Comparison of ENCODE assay signal across 22 mouse cellular contexts in genomic region chr13:49435745-49436144, GRCm38 (mm10). TPM values are rescaled to one million over a fixed set of nuclear protein-coding genes. Genes with fewer than 3 reads are reported as not detected.
DNase-seq lines count a peak whose midpoint lies in the region; ATAC-seq and TF ChIP-seq lines count a peak whose summit lies in the region.
"Had no signal": no experiment of that assay in that cellular context is flagged by ENCODE, and none has a peak within 500 bp of the region (broad histone marks: within the 10 kb centered on the region; RNA-seq: fewer than 3 reads in every experiment).

No protein-coding gene starts in this region.

- H3K36me3 ChIP-seq in heart, embryonic 16.5 days (ENCODE audit: control insufficient read depth, insufficient read depth): peaks cover 8% of the 10 kb centered on the region; the same call in 1 of the 2 replicates
- peaks cover 53% of the 10 kb centered on the region for H3K36me3 ChIP-seq in midbrain, embryonic 13.5 days

- no peak overlapping the region for H3K4me2 ChIP-seq in heart, embryonic 16.5 days (ENCODE audit: low read depth, low read length)
- H3K4me2 ChIP-seq in midbrain, embryonic 13.5 days (replicated peaks): no peak overlapping the region
- H3K4me2 ChIP-seq: embryonic facial prominence, embryonic 12.5 days; forebrain, embryonic 13.5 days; limb, embryonic 12.5 days; liver, embryonic 12.5 days; stomach, embryonic 15.5 days had no signal

- peak overlapping the region; percentile 21; the same call in 1 of the 2 replicates for H3K27ac ChIP-seq in cerebellum, adult 2 months (ENCODE audit: insufficient read depth, low read length)
- H3K27ac ChIP-seq in heart, embryonic 16.5 days (ENCODE audit: low read length): peak overlapping the region; percentile 17
- no peak overlapping the region for H3K27ac ChIP-seq in midbrain, embryonic 13.5 days
- H3K27ac ChIP-seq: embryonic facial prominence, embryonic 12.5 days; forebrain, embryonic 13.5 days; limb, embryonic 12.5 days; liver, embryonic 12.5 days; stomach, embryonic 15.5 days had no signal

- TF ChIP-seq POLR2A in cerebellum, adult 2 months (IDR thresholded peaks at IDR 0.05; ENCODE audit: borderline replicate concordance, insufficient read depth, low read length): no peak

- H3K4me3 ChIP-seq in cerebellum, adult 2 months (replicated peaks; ENCODE audit: insufficient read depth, low read depth, low read length): no peak overlapping the region
- no peak overlapping the region for H3K4me3 ChIP-seq in heart, embryonic 16.5 days (ENCODE audit: low read length)
- no peak overlapping the region for H3K4me3 ChIP-seq in midbrain, embryonic 13.5 days (replicated peaks)
- H3K4me3 ChIP-seq: embryonic facial prominence, embryonic 12.5 days; erythroblast, embryonic 14.5 days; forebrain, embryonic 13.5 days; limb, embryonic 12.5 days; liver, embryonic 12.5 days; stomach, embryonic 15.5 days had no signal

- no peaks in the 10 kb centered on the region for H3K27me3 ChIP-seq in cerebellum, adult 2 months (ENCODE audit: control insufficient read depth, insufficient read depth, low read length)
- no peaks in the 10 kb centered on the region for H3K27me3 ChIP-seq in heart, embryonic 16.5 days (ENCODE audit: control insufficient read depth, insufficient read depth, low read length)
- H3K27me3 ChIP-seq in midbrain, embryonic 13.5 days: no peaks in the 10 kb centered on the region
- H3K27me3 ChIP-seq: embryonic facial prominence, embryonic 12.5 days; forebrain, embryonic 13.5 days; limb, embryonic 12.5 days; liver, embryonic 12.5 days; stomach, embryonic 15.5 days had no signal

- no peaks in the 10 kb centered on the region for H3K4me1 ChIP-seq in cerebellum, adult 2 months (ENCODE audit: control insufficient read depth, insufficient read depth, low read length)
- H3K4me1 ChIP-seq in heart, embryonic 16.5 days (ENCODE audit: control insufficient read depth, insufficient read depth, low read length): peaks cover 11% of the 10 kb centered on the region
- no peaks in the 10 kb centered on the region for H3K4me1 ChIP-seq in midbrain, embryonic 13.5 days (replicated peaks)
- H3K4me1 ChIP-seq: embryonic facial prominence, embryonic 12.5 days; forebrain, embryonic 13.5 days; limb, embryonic 12.5 days; liver, embryonic 12.5 days; stomach, embryonic 15.5 days had no signal

- intact Hi-C loops in heart, postnatal 10 days (cut with DNase I): no loop called here

- 0 out of 2 replicates have a peak, but pooled peaks have one; percentile 8 for ATAC-seq in heart, embryonic 16.5 days (replicated peaks; ENCODE audit: extremely low read depth, insufficient read depth, low FRiP score)
- ATAC-seq in CD4-positive, CD25-positive, alpha-beta regulatory T cell, adult 4 months: peak; percentile 84
- ATAC-seq in midbrain, embryonic 13.5 days: no peak
- ATAC-seq: forebrain, embryonic 13.5 days; hindbrain, embryonic 16.5 days; liver, embryonic 12.5 days had no signal

- DNase-seq in cerebellum, adult 2 months: no peak
- DNase-seq in cerebellum, adult 8-10 months: no peak
- DNase-seq in heart, postnatal 10 days: no peak
- peak; percentile 52 for DNase-seq in thymus, postnatal 0 days (ENCODE audit: low spot score)
- no peak for DNase-seq in gastrocnemius, postnatal 25 days
- DNase-seq: adrenal gland, adult 8-10 months; gastrocnemius, postnatal 10 days; heart, postnatal 14 days; kidney, adult 18-20 months; kidney, postnatal 10 days; lung, adult 2 months; retina, postnatal 1 day had no signal

- no peak overlapping the region for H3K9ac ChIP-seq in heart, embryonic 16.5 days (ENCODE audit: low read length)
- no peak overlapping the region for H3K9ac ChIP-seq in midbrain, embryonic 13.5 days (replicated peaks)
- H3K9ac ChIP-seq: embryonic facial prominence, embryonic 12.5 days; forebrain, embryonic 13.5 days; limb, embryonic 12.5 days; liver, embryonic 12.5 days; stomach, embryonic 15.5 days had no signal

- WGBS in cerebellum, adult 2 months: 80% methylated on average over 1 of the region's 1 CpGs
- 60% methylated on average over 1 of the region's 1 CpGs for WGBS in heart, embryonic 16.5 days
- WGBS in midbrain, embryonic 13.5 days: 96% methylated on average over 1 of the region's 1 CpGs

- H3K9me3 ChIP-seq in heart, embryonic 16.5 days (replicated peaks; ENCODE audit: control insufficient read depth, low read length): no peaks in the 10 kb centered on the region
- H3K9me3 ChIP-seq in midbrain, embryonic 13.5 days: no peaks in the 10 kb centered on the region
- H3K9me3 ChIP-seq: embryonic facial prominence, embryonic 12.5 days; forebrain, embryonic 13.5 days; limb, embryonic 12.5 days; liver, embryonic 12.5 days; stomach, embryonic 15.5 days had no signal

- TF ChIP-seq CTCF in cerebellum, adult 2 months (IDR thresholded peaks at IDR 0.05; ENCODE audit: borderline replicate concordance, insufficient read depth, low read depth, low read length): no peak

RNA-seq across cellular contexts. Expression of gene Ippk, which starts 14.7 kb away (rescaled TPM):
- 11.3 and 12.8 TPM in 2 replicates for polyA plus RNA-seq in cerebellum, adult 2 months (2012; rRNA removed)
- polyA plus RNA-seq in heart, embryonic 16.5 days (2015; fragmentation: Nextera tagmentation; extraction: Ambion mirVana): 11.1 and 11.8 TPM in 2 replicates
- 1 to 10 TPM; 8.3 to 9.1 TPM for total RNA-seq in heart, postnatal 10 days (2021)
- polyA plus RNA-seq in CD4-positive, CD25-positive, alpha-beta regulatory T cell, adult 4 months (2017; shearing (Covaris generic)): 1 to 10 TPM; 3.9 to 7.1 TPM
- polyA plus RNA-seq in thymus, postnatal 0 days (2015; fragmentation: Nextera tagmentation; extraction: Ambion mirVana): 13.5 and 15.2 TPM in 2 replicates
- 1 to 10 TPM; 5.1 to 6.0 TPM for total RNA-seq in gastrocnemius, postnatal 25 days (2021)
- 14.2 and 14.9 TPM in 2 replicates for polyA plus RNA-seq in midbrain, embryonic 13.5 days (2015; fragmentation: Nextera tagmentation; extraction: Ambion mirVana)

RNA-seq across cellular contexts. Expression of gene Tes3-ps, which starts 57.4 kb away (rescaled TPM):
- 0.39 and 0.40 TPM in 2 replicates for polyA plus RNA-seq in cerebellum, adult 2 months (2012; rRNA removed)
- 0.74 and 1.1 TPM in 2 replicates for polyA plus RNA-seq in heart, embryonic 16.5 days (2015; fragmentation: Nextera tagmentation; extraction: Ambion mirVana)
- total RNA-seq in heart, postnatal 10 days (2021): 1 to 10 TPM; 1.6 TPM
- polyA plus RNA-seq in CD4-positive, CD25-positive, alpha-beta regulatory T cell, adult 4 months (2017; shearing (Covaris generic)): 1 to 10 TPM; 5.2 to 8.4 TPM
- 0.77 and 1.4 TPM in 2 replicates for polyA plus RNA-seq in thymus, postnatal 0 days (2015; fragmentation: Nextera tagmentation; extraction: Ambion mirVana)
- total RNA-seq in gastrocnemius, postnatal 25 days (2021): 1 to 10 TPM; 1.2 to 1.4 TPM
- 0.85 and 0.89 TPM in 2 replicates for polyA plus RNA-seq in midbrain, embryonic 13.5 days (2015; fragmentation: Nextera tagmentation; extraction: Ambion mirVana)
- polyA plus RNA-seq: lung, adult 2 months had no signal
